Mouse (Mus musculus) lung, postnatal 0 days (tissue): ENCODE data around the gene Rnf144a. TPM values are rescaled to one million over a fixed set of nuclear protein-coding genes. Genes with fewer than 3 reads are reported as not detected.

Experiments used
- ATAC-seq: fragments of 200-750 bp; cut with Nextera tagmentation; 2 replicates; pipeline ENCODE4 v1.8.0; 2017; ENCODE audit warnings: moderate library complexity
- DNase-seq: peaks from one replicate; pipeline ENCODE4 v3.0.0-alpha.2; 2016; ENCODE audit warnings: low spot score
- H3K27ac ChIP-seq: fragments of 300-500 bp; sonication (generic); 2 replicates; pipeline ENCODE4 v1.5.1; 2014; ENCODE audit warnings: antibody characterized with exemption, mild to moderate bottlenecking, low read length, mixed read lengths
- H3K27me3 ChIP-seq: fragments of 300-500 bp; sonication (generic); replicated peaks from 2 replicates; pipeline ENCODE4 v1.6.1; 2014; ENCODE audit warnings: low read length, mixed read lengths; ENCODE audit not compliant: insufficient read depth
- H3K36me3 ChIP-seq: fragments of 300-500 bp; sonication (generic); 2 replicates; pipeline ENCODE4 v1.6.1; 2014; ENCODE audit warnings: low read length, mixed read lengths; ENCODE audit not compliant: insufficient read depth
- H3K4me1 ChIP-seq: fragments of 300-500 bp; sonication (generic); 2 replicates; pipeline ENCODE4 v1.6.1; 2014; ENCODE audit warnings: antibody characterized with exemption, low read depth, low read length, mixed read lengths; ENCODE audit not compliant: insufficient read depth
- H3K4me2 ChIP-seq: fragments of 300-500 bp; sonication (generic); replicated peaks from 2 replicates; pipeline ENCODE4 v1.6.1; 2014; ENCODE audit warnings: low read depth, mild to moderate bottlenecking, low read length, moderate library complexity, mixed read lengths
- H3K4me3 ChIP-seq: fragments of 300-500 bp; sonication (generic); 2 replicates; pipeline ENCODE4 v1.5.1; 2014; ENCODE audit warnings: low read depth, low read length
- H3K9ac ChIP-seq: fragments of 300-500 bp; sonication (generic); replicated peaks from 2 replicates; pipeline ENCODE4 v1.6.1; 2014; ENCODE audit warnings: low read depth, mild to moderate bottlenecking
- H3K9me3 ChIP-seq: fragments of 300-500 bp; sonication (generic); 2 replicates; pipeline ENCODE4 v1.6.1; 2016; ENCODE audit warnings: low read length, mixed read lengths
- CTCF ChIP-seq: IDR thresholded peaks from 2 replicates; pipeline ENCODE4 v1.5.1; 2016; ENCODE audit warnings: antibody characterized with exemption, mild to moderate bottlenecking
- EP300 ChIP-seq: IDR thresholded peaks from 2 replicates; pipeline ENCODE4 v1.6.1; 2016; ENCODE audit warnings: antibody characterized with exemption, mild to moderate bottlenecking, control low read depth
- WGBS: fragments of 180-500 bp; shearing (Covaris S2); extraction: QIAGEN DNeasy Blood & Tissue Kit; methylation state at CpG from one replicate; pipeline ENCODE4 v1.1.7; 2014; 5-methylcytosine and 5-hydroxymethylcytosine counted together
- polyA plus RNA-seq: library from polyadenylated mRNA; unstranded; fragments of >200 nt; fragmentation: Nextera tagmentation; extraction: Ambion mirVana; gene quantifications from 2 replicates; pipeline ENCODE4 v1.2.1, GENCODE M21; 2015

Rnf144a gene
- polyA plus RNA-seq, 1 experiment from 2014 or later, result 69.6 TPM

- DNase-seq, result peak; percentile 50
- no peak overlapping the region for H3K9ac ChIP-seq
- no peak for TF ChIP-seq EP300
- TF ChIP-seq CTCF, result no peak
- peak overlapping the region; percentile 87 for H3K4me2 ChIP-seq
- 0 out of 2 replicates have a peak, but pooled peaks cover 6% of the 10 kb centered on the region for H3K36me3 ChIP-seq
- ATAC-seq, result 0 out of 2 replicates have a peak, but pooled peaks have one; percentile 18
- no peaks in the 10 kb centered on the region for H3K27me3 ChIP-seq
- peak overlapping the region; percentile 92 for H3K4me3 ChIP-seq
- peaks cover 29% of the 10 kb centered on the region for H3K4me1 ChIP-seq
- WGBS, result 45% methylated on average over 10 of the region's 10 CpGs
- no peak overlapping the region; the same call in 1 of the 2 replicates for H3K27ac ChIP-seq
- H3K9me3 ChIP-seq, result no peaks in the 10 kb centered on the region
These were observed 3.1 kb downstream of the Rnf144a start for GRCm38 (mm10) chr12:26411841-26412450.

GRCm38 (mm10) chr12:26410443-26410842, 4.6 kb downstream of the Rnf144a start:
- Histone ChIP-seq H3K4me2 (no peak overlapping the region), H3K4me3 (no peak overlapping the region), H3K4me1 (peaks cover 37% of the 10 kb centered on the region), H3K27ac (no peak overlapping the region), H3K9me3 (no peaks in the 10 kb centered on the region), H3K36me3 (0 out of 2 replicates have a peak, but pooled peaks cover 6% of the 10 kb centered on the region), H3K27me3 (no peaks in the 10 kb centered on the region), H3K9ac (no peak overlapping the region)
- TF ChIP-seq CTCF, result peak; percentile 34
- no peak for TF ChIP-seq EP300
- WGBS, result 78% methylated on average over 3 of the region's 3 CpGs
- ATAC-seq (no peak), DNase-seq (no peak)

- no peaks in the 10 kb centered on the region for H3K27me3 ChIP-seq
- TF ChIP-seq CTCF (peak; percentile 23), EP300 (no peak)
- no peak overlapping the region for H3K27ac ChIP-seq
- no peak overlapping the region for H3K4me3 ChIP-seq
- H3K4me2 ChIP-seq, result no peak overlapping the region
- DNase-seq (no peak), ATAC-seq (peak; percentile 13; the same call in 1 of the 2 replicates)
- H3K4me1 ChIP-seq, result peaks cover 37% of the 10 kb centered on the region
- WGBS, result 52% methylated on average over 9 of the region's 9 CpGs
- no peaks in the 10 kb centered on the region for H3K9me3 ChIP-seq
- no peak overlapping the region for H3K9ac ChIP-seq
- H3K36me3 ChIP-seq, result 0 out of 2 replicates have a peak, but pooled peaks cover 6% of the 10 kb centered on the region
These were observed 6.3 kb downstream of the Rnf144a start for GRCm38 (mm10) chr12:26408707-26409106.

- 36% methylated on average over 11 of the region's 11 CpGs for WGBS
- H3K27me3 ChIP-seq, result no peaks in the 10 kb centered on the region
- peak overlapping the region; percentile 10; the same call in 1 of the 2 replicates for H3K27ac ChIP-seq
- 0 out of 2 replicates have a peak, but pooled peaks cover 6% of the 10 kb centered on the region for H3K36me3 ChIP-seq
- DNase-seq (peak; percentile 66), ATAC-seq (peak; percentile 60)
- no peak overlapping the region for H3K4me3 ChIP-seq
- H3K9me3 ChIP-seq, result no peaks in the 10 kb centered on the region
- no peak overlapping the region for H3K4me2 ChIP-seq
- H3K4me1 ChIP-seq, result peaks cover 28% of the 10 kb centered on the region
- no peak for TF ChIP-seq CTCF
- no peak for TF ChIP-seq EP300
- H3K9ac ChIP-seq, result no peak overlapping the region
These were observed 10.0 kb downstream of the Rnf144a start for GRCm38 (mm10) chr12:26404781-26405702.

GRCm38 (mm10) chr12:26403372-26404125, 11.5 kb downstream of the Rnf144a start:
- 51% methylated on average over 16 of the region's 16 CpGs for WGBS
- Histone ChIP-seq H3K27ac (peak overlapping the region; percentile 20; the same call in 1 of the 2 replicates), H3K36me3 (0 out of 2 replicates have a peak, but pooled peaks cover 5% of the 10 kb centered on the region), H3K4me1 (peaks cover 23% of the 10 kb centered on the region), H3K9me3 (no peaks in the 10 kb centered on the region), H3K4me3 (no peak overlapping the region), H3K9ac (no peak overlapping the region), H3K27me3 (no peaks in the 10 kb centered on the region), H3K4me2 (no peak overlapping the region)
- ATAC-seq (no peak), DNase-seq (no peak)
- 0 out of 2 replicates have a peak, but pooled peaks have one; percentile 15 for TF ChIP-seq EP300
- TF ChIP-seq CTCF, result no peak
